Mouse (Mus musculus): Measurements from ENCODE around the gene Pgam5.

The Pgam5 gene

GRCm38 (mm10) chr5:110230401-110230779, 39.3 kb downstream of the Pgam5 start:
- no peak for DNase-seq (ENCODE audit: low spot score)

GRCm38 (mm10) chr5:110227336-110227883, 42.3 kb downstream of the Pgam5 start:
- DNase-seq (ENCODE audit: low spot score), result no peak

- DNase-seq (ENCODE audit: low spot score), result no peak
Measured at GRCm38 (mm10) chr5:110225056-110225455, 44.7 kb downstream of the Pgam5 start.

- DNase-seq (ENCODE audit: low spot score), result no peak
Measured at GRCm38 (mm10) chr5:110222757-110223156, 47.0 kb downstream of the Pgam5 start.

DNA sequence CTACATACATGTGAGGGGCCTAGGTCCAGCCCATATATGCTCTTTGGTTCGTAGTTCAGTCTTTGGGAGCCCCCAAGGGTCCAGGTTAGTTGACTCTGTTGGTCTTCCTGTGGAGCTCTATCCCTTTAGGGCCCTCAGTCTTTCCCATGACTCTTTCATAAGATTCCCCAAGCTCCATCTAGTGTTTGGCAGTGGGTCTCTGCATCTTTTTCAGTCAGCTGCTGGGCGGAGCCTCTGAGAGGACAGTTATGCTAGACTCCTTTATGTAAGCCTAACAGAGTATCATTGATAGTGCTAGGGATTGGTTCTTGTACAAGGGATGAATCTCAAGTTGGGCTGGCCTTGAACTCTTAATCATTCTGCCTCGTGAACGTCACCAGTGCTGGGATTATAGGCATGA, 49.4 kb downstream of the Pgam5 start:
- no peak for DNase-seq (ENCODE audit: low spot score)

- no peak for DNase-seq (ENCODE audit: low spot score)
Measured at GRCm38 (mm10) chr5:110216780-110217179, 52.9 kb downstream of the Pgam5 start.

- DNase-seq (ENCODE audit: low spot score), result no peak
Measured at GRCm38 (mm10) chr5:110211312-110211711, 58.4 kb downstream of the Pgam5 start.

Measured in embryo, embryonic 10 days (tissue).